Mouse (Mus musculus) neural tube, embryonic 11.5 days (tissue): ENCODE measurements around the gene Olfr137. TPM values are rescaled to one million over a fixed set of nuclear protein-coding genes. Genes with fewer than 3 reads are reported as not detected.

Experiments
- ATAC-seq: fragments of 200-750 bp; cut with Nextera tagmentation; 2 replicates; pipeline ENCODE4 v1.8.0; 2017; ENCODE audit warnings: moderate number of reproducible peaks, mild to moderate bottlenecking, moderate TSS enrichment, moderate library complexity; ENCODE audit not compliant: insufficient read depth, low FRiP score, low TSS enrichment
- DNase-seq: peaks from one replicate; pipeline ENCODE4 v3.0.0-alpha.2; 2015; ENCODE audit warnings: low spot score
- H3K27ac ChIP-seq: fragments of 300-500 bp; sonication (generic); 2 replicates; pipeline ENCODE4 v1.5.1; 2014; ENCODE audit warnings: low read depth, mild to moderate bottlenecking, low read length
- H3K27me3 ChIP-seq: fragments of 300-500 bp; sonication (generic); 2 replicates; pipeline ENCODE4 v1.6.1; 2014; ENCODE audit warnings: mild to moderate bottlenecking, low read length, mixed read lengths; ENCODE audit not compliant: control insufficient read depth, insufficient read depth
- H3K36me3 ChIP-seq: fragments of 300-500 bp; sonication (generic); 2 replicates; pipeline ENCODE4 v1.6.1; 2014; ENCODE audit warnings: mild to moderate bottlenecking, low read length, moderate library complexity, mixed read lengths; ENCODE audit not compliant: control insufficient read depth, insufficient read depth
- H3K4me1 ChIP-seq: fragments of 300-500 bp; sonication (generic); 2 replicates; pipeline ENCODE4 v1.6.1; 2014; ENCODE audit warnings: low read length, mixed read lengths; ENCODE audit not compliant: control insufficient read depth, insufficient read depth
- H3K4me2 ChIP-seq: fragments of 300-500 bp; sonication (generic); 2 replicates; pipeline ENCODE4 v1.6.1; 2014; ENCODE audit warnings: low read depth, mild to moderate bottlenecking, moderate library complexity
- H3K4me3 ChIP-seq: fragments of 300-500 bp; sonication (generic); 2 replicates; pipeline ENCODE4 v1.5.1; 2014; ENCODE audit warnings: low read depth, low read length
- H3K9ac ChIP-seq: fragments of 300-500 bp; sonication (generic); 2 replicates; pipeline ENCODE4 v1.6.1; 2014; ENCODE audit warnings: mild to moderate bottlenecking, low read length
- H3K9me3 ChIP-seq: fragments of 300-500 bp; sonication (generic); 2 replicates; pipeline ENCODE4 v1.6.1; 2016; ENCODE audit warnings: low read length; ENCODE audit not compliant: control insufficient read depth
- WGBS: fragments of 180-500 bp; shearing (Covaris S2); extraction: QIAGEN DNeasy Blood & Tissue Kit; methylation state at CpG from one replicate; pipeline ENCODE4 v1.1.7; 2014; 5-methylcytosine and 5-hydroxymethylcytosine counted together
- polyA plus RNA-seq: library from polyadenylated mRNA; unstranded; fragments of >200 nt; fragmentation: Nextera tagmentation; extraction: Ambion mirVana; gene quantifications from 2 replicates; pipeline ENCODE4 v1.2.1, GENCODE M21; 2014

The Olfr137 gene
- not detected in 2 replicates for polyA plus RNA-seq

- H3K9me3 ChIP-seq = 0 out of 2 replicates have a peak, but pooled peaks cover 4% of the 10 kb centered on the region
- H3K27me3 ChIP-seq = no peaks in the 10 kb centered on the region
- ATAC-seq (no peak), DNase-seq (no peak)
- no peak within 1 kb of the TSS for H3K27ac ChIP-seq
- H3K9ac ChIP-seq = no peak within 1 kb of the TSS
- H3K36me3 ChIP-seq = no peaks in the 10 kb centered on the region
- H3K4me1 ChIP-seq = no peaks in the 10 kb centered on the region
- H3K4me2 ChIP-seq = no peak within 1 kb of the TSS
- no peak within 1 kb of the TSS for H3K4me3 ChIP-seq
Observed at GRCm38 (mm10) chr17:38307470-38307869, at the start of gene Olfr137. Olfr137 (minus strand) TSS chr17:38307570.

GRCm38 (mm10) chr17:38329531-38329930, 22.2 kb upstream of the Olfr137 start, which contains the start of gene Olfr136:
Olfr136 (plus strand) TSS chr17:38329831.
- no peak within 1 kb of the TSS for H3K4me2 ChIP-seq

GRCm38 (mm10) chr17:38260735-38261134, 46.6 kb downstream of the Olfr137 start, which contains the start of gene Olfr138:
Olfr138 (plus strand) TSS chr17:38261035.
- DNase-seq (no peak), ATAC-seq (no peak)
- Histone ChIP-seq H3K4me2 (no peak within 1 kb of the TSS), H3K27me3 (no peaks in the 10 kb centered on the region), H3K4me1 (no peaks in the 10 kb centered on the region), H3K36me3 (no peaks in the 10 kb centered on the region), H3K9me3 (no peaks in the 10 kb centered on the region), H3K27ac (no peak within 1 kb of the TSS), H3K9ac (no peak within 1 kb of the TSS), H3K4me3 (no peak within 1 kb of the TSS)
- 81% methylated on average over 1 of the region's 1 CpGs for WGBS

More at GRCm38 (mm10) chr17:38329531-38329930, 22.2 kb upstream of the Olfr137 start, which contains the start of gene Olfr136:
- Histone ChIP-seq H3K36me3 (no peaks in the 10 kb centered on the region), H3K4me3 (no peak within 1 kb of the TSS), H3K27ac (no peak within 1 kb of the TSS), H3K9me3 (no peaks in the 10 kb centered on the region), H3K9ac (no peak within 1 kb of the TSS), H3K4me1 (no peaks in the 10 kb centered on the region), H3K27me3 (no peaks in the 10 kb centered on the region)
- ATAC-seq (no peak), DNase-seq (no peak)

Other genes with a start within 250 kb of the Olfr137 start
- gene Olfr129, start 247.5 kb downstream of the Olfr137 start, polyA plus RNA-seq = not detected in 2 replicates
- not detected in 2 replicates for gene Olfr130, start 243.6 kb downstream of the Olfr137 start, polyA plus RNA-seq
- not detected in 2 replicates for gene Olfr131, start 218.9 kb downstream of the Olfr137 start, polyA plus RNA-seq
- not detected in 2 replicates for gene Olfr132, start 173.0 kb downstream of the Olfr137 start, polyA plus RNA-seq
- gene Olfr133, start 162.3 kb downstream of the Olfr137 start, polyA plus RNA-seq = not detected in 2 replicates
- gene Olfr134, start 136.2 kb downstream of the Olfr137 start, polyA plus RNA-seq = not detected in 2 replicates
- not detected in 2 replicates for gene Olfr135, start 103.2 kb downstream of the Olfr137 start, polyA plus RNA-seq
- not detected in 2 replicates for gene Olfr138, start 46.5 kb downstream of the Olfr137 start, polyA plus RNA-seq
- gene Olfr136, start 22.3 kb upstream of the Olfr137 start, polyA plus RNA-seq = not detected in 2 replicates
- gene Esp36, start 112.6 kb upstream of the Olfr137 start, polyA plus RNA-seq = not detected in 2 replicates
- gene Esp34, start 246.6 kb upstream of the Olfr137 start, polyA plus RNA-seq = not detected in 2 replicates